ENCODE assay signal across 16 mouse cellular contexts in the genomic region with DNA sequence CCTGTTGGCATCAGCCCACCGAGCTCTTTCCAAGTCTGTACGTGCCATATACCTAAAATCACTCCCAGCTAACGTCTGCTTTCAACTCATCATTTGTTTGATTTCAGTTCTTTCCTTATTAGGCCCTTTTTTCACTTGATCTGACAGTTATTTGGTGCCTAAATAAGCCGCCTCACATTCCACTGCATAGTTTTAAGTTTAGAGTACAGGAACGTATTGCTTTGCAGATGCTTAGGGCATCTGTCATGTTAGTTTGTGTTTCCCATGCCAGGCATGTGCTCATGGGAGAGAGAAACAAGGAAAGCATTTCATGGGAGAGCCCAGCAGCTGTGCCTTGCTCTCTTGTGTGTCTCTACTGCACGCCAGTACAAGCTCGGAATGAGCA. TPM values are rescaled to one million over a fixed set of nuclear protein-coding genes. Genes with fewer than 3 reads are reported as not detected.
DNase-seq lines count a peak whose midpoint lies in the region; ATAC-seq lines count a peak whose summit lies in the region.
"Had no signal": no experiment of that assay in that cellular context is flagged by ENCODE, and none has a peak within 500 bp of the region (broad histone marks: within the 10 kb centered on the region; RNA-seq: fewer than 3 reads in every experiment).

No protein-coding gene starts in this region.

- no peaks in the 10 kb centered on the region for H3K36me3 ChIP-seq in forebrain, embryonic 16.5 days (ENCODE audit: control insufficient read depth, insufficient read depth)
- H3K36me3 ChIP-seq in forebrain, embryonic 12.5 days (replicated peaks): peaks cover 8% of the 10 kb centered on the region
- H3K36me3 ChIP-seq in lung, embryonic 15.5 days: peaks cover 2% of the 10 kb centered on the region; the same call in 1 of the 2 replicates
- no peaks in the 10 kb centered on the region for H3K36me3 ChIP-seq in intestine, embryonic 15.5 days
- no peaks in the 10 kb centered on the region; the same call in 1 of the 2 replicates for H3K36me3 ChIP-seq in stomach, embryonic 14.5 days (ENCODE audit: control insufficient read depth, insufficient read depth, low read length)

- DNase-seq in lung, adult 18-20 months: no peak
- no peak for DNase-seq in right cerebral cortex, adult 18-20 months
- DNase-seq: cerebellum, adult 2 months; right cerebral cortex, postnatal 4 days had no signal

- H3K27me3 ChIP-seq in forebrain, embryonic 16.5 days (replicated peaks; ENCODE audit: control insufficient read depth, insufficient read depth, low read length): no peaks in the 10 kb centered on the region
- no peaks in the 10 kb centered on the region for H3K27me3 ChIP-seq in forebrain, embryonic 12.5 days
- H3K27me3 ChIP-seq in lung, embryonic 15.5 days: no peaks in the 10 kb centered on the region
- H3K27me3 ChIP-seq in intestine, embryonic 15.5 days (replicated peaks): no peaks in the 10 kb centered on the region
- no peaks in the 10 kb centered on the region for H3K27me3 ChIP-seq in stomach, embryonic 14.5 days (ENCODE audit: control insufficient read depth, insufficient read depth, low read length)
- H3K27me3 ChIP-seq: embryonic facial prominence, embryonic 12.5 days; midbrain, embryonic 13.5 days had no signal

- H3K4me3 ChIP-seq in forebrain, embryonic 16.5 days (replicated peaks; ENCODE audit: low read length): no peak overlapping the region
- H3K4me3 ChIP-seq in forebrain, embryonic 12.5 days (replicated peaks): no peak overlapping the region
- no peak overlapping the region for H3K4me3 ChIP-seq in lung, embryonic 15.5 days
- H3K4me3 ChIP-seq in intestine, embryonic 15.5 days (replicated peaks): no peak overlapping the region
- no peak overlapping the region for H3K4me3 ChIP-seq in stomach, embryonic 14.5 days (ENCODE audit: low read depth, low read length)
- H3K4me3 ChIP-seq: embryonic facial prominence, embryonic 12.5 days; midbrain, embryonic 13.5 days had no signal

- H3K4me2 ChIP-seq in forebrain, embryonic 16.5 days (ENCODE audit: low read length): no peak overlapping the region
- no peak overlapping the region for H3K4me2 ChIP-seq in forebrain, embryonic 12.5 days
- H3K4me2 ChIP-seq in lung, embryonic 15.5 days: no peak overlapping the region
- H3K4me2 ChIP-seq in intestine, embryonic 15.5 days (replicated peaks): no peak overlapping the region
- H3K4me2 ChIP-seq in stomach, embryonic 14.5 days (replicated peaks; ENCODE audit: low read depth, low read length): no peak overlapping the region
- H3K4me2 ChIP-seq: embryonic facial prominence, embryonic 12.5 days; hindbrain, embryonic 14.5 days; midbrain, embryonic 13.5 days had no signal

- 60% methylated on average over 7 of the region's 7 CpGs for WGBS in forebrain, embryonic 16.5 days
- WGBS in forebrain, embryonic 12.5 days: 93% methylated on average over 7 of the region's 7 CpGs
- 51% methylated on average over 7 of the region's 7 CpGs for WGBS in lung, embryonic 15.5 days
- 55% methylated on average over 7 of the region's 7 CpGs for WGBS in intestine, embryonic 15.5 days
- WGBS in stomach, embryonic 14.5 days: 56% methylated on average over 7 of the region's 7 CpGs

- H3K9ac ChIP-seq in forebrain, embryonic 16.5 days (replicated peaks; ENCODE audit: low read depth, low read length): no peak overlapping the region
- H3K9ac ChIP-seq in forebrain, embryonic 12.5 days: no peak overlapping the region
- no peak overlapping the region for H3K9ac ChIP-seq in lung, embryonic 15.5 days
- no peak overlapping the region for H3K9ac ChIP-seq in intestine, embryonic 15.5 days
- no peak overlapping the region for H3K9ac ChIP-seq in stomach, embryonic 14.5 days (replicated peaks; ENCODE audit: low read depth, low read length)
- H3K9ac ChIP-seq: embryonic facial prominence, embryonic 12.5 days; hindbrain, embryonic 14.5 days; liver, embryonic 14.5 days; midbrain, embryonic 13.5 days had no signal

- H3K4me1 ChIP-seq in forebrain, embryonic 16.5 days (replicated peaks; ENCODE audit: control insufficient read depth, insufficient read depth, low read length): peaks cover 15% of the 10 kb centered on the region
- H3K4me1 ChIP-seq in forebrain, embryonic 12.5 days: no peaks in the 10 kb centered on the region
- peaks cover 46% of the 10 kb centered on the region for H3K4me1 ChIP-seq in lung, embryonic 15.5 days
- peaks cover 16% of the 10 kb centered on the region; the same call in 1 of the 2 replicates for H3K4me1 ChIP-seq in intestine, embryonic 15.5 days (replicated peaks)
- H3K4me1 ChIP-seq in stomach, embryonic 14.5 days (ENCODE audit: control insufficient read depth, insufficient read depth, low read length): no peaks in the 10 kb centered on the region
- H3K4me1 ChIP-seq: midbrain, embryonic 13.5 days had no signal

- H3K9me3 ChIP-seq in forebrain, embryonic 16.5 days (ENCODE audit: control insufficient read depth, low read length): 0 out of 2 replicates have a peak, but pooled peaks cover 3% of the 10 kb centered on the region
- no peaks in the 10 kb centered on the region for H3K9me3 ChIP-seq in forebrain, embryonic 12.5 days
- H3K9me3 ChIP-seq in lung, embryonic 15.5 days: no peaks in the 10 kb centered on the region
- H3K9me3 ChIP-seq in intestine, embryonic 15.5 days: no peaks in the 10 kb centered on the region
- no peaks in the 10 kb centered on the region for H3K9me3 ChIP-seq in stomach, embryonic 14.5 days (ENCODE audit: control insufficient read depth, low read depth, low read length)
- H3K9me3 ChIP-seq: embryonic facial prominence, embryonic 12.5 days; midbrain, embryonic 13.5 days had no signal

- ATAC-seq in forebrain, embryonic 16.5 days: 0 out of 2 replicates have a peak, but pooled peaks have one; percentile 31
- ATAC-seq in forebrain, embryonic 12.5 days (ENCODE audit: low FRiP score): no peak
- ATAC-seq in lung, embryonic 15.5 days (ENCODE audit: borderline replicate concordance, extremely low read depth, low FRiP score, low TSS enrichment): peak; percentile 55; the same call in 1 of the 2 replicates
- ATAC-seq in intestine, embryonic 15.5 days: no peak
- ATAC-seq in stomach, embryonic 14.5 days (ENCODE audit: insufficient number of reproducible peaks, insufficient read depth, low FRiP score, low read depth): no peak
- no peak for ATAC-seq in erythroid progenitor cell, adult 5-6 weeks (replicated peaks; ENCODE audit: low FRiP score, poor library complexity, severe bottlenecking)
- ATAC-seq: midbrain, embryonic 13.5 days had no signal

- no peak overlapping the region for H3K27ac ChIP-seq in forebrain, embryonic 16.5 days (ENCODE audit: low read length)
- no peak overlapping the region for H3K27ac ChIP-seq in forebrain, embryonic 12.5 days
- peak overlapping the region; percentile 56 for H3K27ac ChIP-seq in lung, embryonic 15.5 days
- peak overlapping the region; percentile 62 for H3K27ac ChIP-seq in intestine, embryonic 15.5 days
- H3K27ac ChIP-seq in stomach, embryonic 14.5 days (ENCODE audit: low read length): peak overlapping the region; percentile 35; the same call in 1 of the 2 replicates
- H3K27ac ChIP-seq: embryonic facial prominence, embryonic 12.5 days; hindbrain, embryonic 14.5 days; kidney, postnatal 0 days; liver, embryonic 14.5 days; midbrain, embryonic 13.5 days had no signal

RNA-seq across cellular contexts. Expression of gene Antxr1, which starts 50.3 kb away (rescaled TPM):
- polyA plus RNA-seq in forebrain, embryonic 16.5 days (2015; fragmentation: Nextera tagmentation; extraction: Ambion mirVana): 3.1 and 3.2 TPM in 2 replicates
- 4.2 and 4.3 TPM in 2 replicates for polyA plus RNA-seq in forebrain, embryonic 12.5 days (2016; fragmentation: Nextera tagmentation; extraction: Ambion mirVana)
- polyA plus RNA-seq in lung, embryonic 15.5 days (2015; fragmentation: Nextera tagmentation; extraction: Ambion mirVana): 12.0 and 13.6 TPM in 2 replicates
- 5.9 and 6.5 TPM in 2 replicates for polyA plus RNA-seq in intestine, embryonic 15.5 days (2015; fragmentation: Nextera tagmentation; extraction: Ambion mirVana)
- polyA plus RNA-seq in stomach, embryonic 14.5 days (2014; fragmentation: Nextera tagmentation; extraction: Ambion mirVana): 13.5 and 14.4 TPM in 2 replicates
- total RNA-seq in erythroid progenitor cell, adult 5-6 weeks (2015; ENCODE audit: low replicate concordance): 1.7 and 5.0 TPM in 2 replicates
- 0.39 TPM in 1 of 2 replicates, not detected in the other for total RNA-seq in erythroid progenitor cell, adult 5-6 weeks (2017; ENCODE audit: low replicate concordance)
- total RNA-seq: neutrophil, adult 5-6 weeks had no signal

Comparison
In these comparisons a context has a peak if more than half of its experiments do, and no peak if none do; other contexts are left out.
1. ATAC-seq: peak in forebrain, embryonic 16.5 days (single experiment) and lung, embryonic 15.5 days (single experiment); none in forebrain, embryonic 12.5 days (single experiment), intestine, embryonic 15.5 days (single experiment), stomach, embryonic 14.5 days (single experiment) and erythroid progenitor cell, adult 5-6 weeks (single experiment).
2. H3K27ac ChIP-seq: peak in lung, embryonic 15.5 days (single experiment), intestine, embryonic 15.5 days (single experiment) and stomach, embryonic 14.5 days (single experiment); none in forebrain, embryonic 16.5 days (single experiment) and forebrain, embryonic 12.5 days (single experiment).